Mouse (Mus musculus): ENCODE data around the gene Prss43.

DNA sequence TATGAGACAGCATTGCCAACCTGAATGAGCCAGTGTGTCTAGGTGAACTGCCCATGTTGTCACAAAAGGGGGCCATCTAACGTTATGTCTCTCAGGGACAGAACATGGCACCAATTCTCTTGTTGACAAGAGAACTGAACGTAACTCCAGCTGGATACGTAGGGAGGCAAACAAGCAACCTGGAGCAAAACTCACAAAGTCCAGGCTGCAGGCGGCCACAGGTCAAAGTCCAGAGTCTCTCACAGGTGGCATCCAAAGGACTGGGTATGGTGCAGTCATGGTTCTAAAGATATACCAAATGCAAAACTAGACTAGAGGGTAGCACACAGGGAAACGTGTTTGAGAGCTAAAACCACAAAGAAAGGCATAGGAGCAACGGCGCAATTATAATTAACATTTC, 5.1 kb upstream of the Prss43 start:
- TF ChIP-seq CTCF (IDR thresholded peaks at IDR 0.05; ENCODE audit: extremely low read depth, insufficient read depth, insufficient read length, insufficient replicate concordance) (no peak), POLR2A (IDR thresholded peaks at IDR 0.05; ENCODE audit: low read depth, low read length) (no peak)
